Mouse (Mus musculus): ENCODE results near the gene Ehhadh. TPM values are rescaled to one million over a fixed set of nuclear protein-coding genes. Genes with fewer than 3 reads are reported as not detected.
"Not testable (repeated sequence)": the region's sequence is repeated elsewhere in the genome, so short reads cannot be mapped to it uniquely, and the experiment has no call there.

The Ehhadh gene
- total RNA-seq, 2 experiments from 2014 or later: 3.1 to 7.5 TPM

DNA sequence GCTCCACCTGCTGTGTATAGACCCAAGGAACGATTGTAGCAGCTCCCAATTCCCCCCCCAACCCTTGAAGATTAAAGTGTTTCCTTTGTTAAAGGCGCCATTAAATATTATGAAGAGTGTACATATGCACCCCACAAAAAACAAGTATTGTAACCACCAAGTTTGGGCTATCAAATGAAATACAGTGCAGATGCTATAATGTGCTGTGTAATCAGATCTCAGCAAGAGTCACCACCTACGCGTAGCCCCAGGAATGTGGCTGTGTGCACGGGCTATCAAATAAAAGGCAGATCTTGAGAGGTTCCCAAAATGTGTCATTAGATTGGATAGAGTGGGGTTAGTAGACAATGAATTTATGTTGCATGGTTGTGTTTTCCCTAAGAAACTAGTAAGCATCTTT, 7.5 kb upstream of the Ehhadh start:
- intact Hi-C loops (cut with DNase I): no loop called here
- DNase-seq: no peak

GRCm38 (mm10) chr16:21794697-21795045, 7.1 kb upstream of the Ehhadh start:
- intact Hi-C loops (cut with DNase I): no loop called here
- no peak for DNase-seq

- peak; percentile 90 to 94 for DNase-seq
- intact Hi-C loops (cut with DNase I): no loop called here
These were observed 6.5 kb upstream of the Ehhadh start, which contains the start of gene Map3k13 for GRCm38 (mm10) chr16:21793875-21794696. Map3k13 (plus strand) TSS chr16:21794346.

GRCm38 (mm10) chr16:21793080-21793810, 5.6 kb upstream of the Ehhadh start:
- DNase-seq; intact Hi-C loops (cut with DNase I): not testable (repeated sequence)

DNA sequence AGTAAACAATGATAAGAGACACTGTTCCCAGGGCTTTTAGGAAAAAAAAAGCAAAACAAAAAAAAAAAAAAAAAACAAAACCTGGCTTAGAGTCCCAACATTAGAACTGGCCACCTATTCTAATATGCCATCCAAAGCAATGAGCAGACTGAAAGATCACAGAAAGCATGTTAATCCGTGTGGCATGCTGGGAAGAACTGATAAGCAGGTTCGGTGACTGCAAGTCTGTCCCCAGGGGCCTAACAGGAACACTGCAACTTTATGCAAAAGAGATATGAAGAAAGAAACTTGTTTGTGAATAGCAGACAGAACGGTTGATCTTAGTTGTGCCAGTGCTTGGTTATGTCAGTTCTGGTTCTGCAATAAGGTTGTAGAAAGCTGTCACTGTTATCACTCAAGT, 4.2 kb upstream of the Ehhadh start:
- DNase-seq: no peak
- intact Hi-C loops (cut with DNase I): no loop called here

GRCm38 (mm10) chr16:21790469-21790868, 2.9 kb upstream of the Ehhadh start:
- DNase-seq: no peak
- intact Hi-C loops (cut with DNase I): no loop called here

GRCm38 (mm10) chr16:21789180-21789579, 1.6 kb upstream of the Ehhadh start:
- intact Hi-C loops (cut with DNase I): no loop called here
- no peak for DNase-seq

- no peak for DNase-seq
- intact Hi-C loops (cut with DNase I): no loop called here
These were observed 974 bp upstream of the Ehhadh start for GRCm38 (mm10) chr16:21788581-21788980.

DNA sequence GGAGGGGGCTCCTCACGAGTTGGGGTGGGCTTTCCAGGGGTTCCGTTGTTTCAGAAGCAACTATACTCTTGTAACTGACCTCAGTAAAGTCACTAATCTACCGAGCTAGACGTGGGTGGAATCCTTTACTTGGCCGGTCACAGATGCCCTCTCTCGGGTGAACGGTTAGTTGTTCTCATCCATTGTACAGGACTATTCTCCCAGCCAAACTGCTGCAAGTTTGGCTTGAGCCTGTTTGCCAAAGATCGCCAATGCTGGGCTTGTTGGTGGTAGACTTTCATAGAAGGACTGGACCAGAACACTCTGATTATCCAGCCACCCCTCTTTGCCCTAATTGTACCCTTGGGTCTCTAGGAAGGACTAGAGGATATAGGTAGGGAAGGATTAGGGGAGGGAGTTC, 1.3 kb downstream of the Ehhadh start:
- DNase-seq: no peak
- intact Hi-C loops (cut with DNase I): no loop called here

- intact Hi-C loops (cut with DNase I): no loop called here
- no peak for DNase-seq
These were observed 2.6 kb downstream of the Ehhadh start for GRCm38 (mm10) chr16:21785000-21785399.

DNA sequence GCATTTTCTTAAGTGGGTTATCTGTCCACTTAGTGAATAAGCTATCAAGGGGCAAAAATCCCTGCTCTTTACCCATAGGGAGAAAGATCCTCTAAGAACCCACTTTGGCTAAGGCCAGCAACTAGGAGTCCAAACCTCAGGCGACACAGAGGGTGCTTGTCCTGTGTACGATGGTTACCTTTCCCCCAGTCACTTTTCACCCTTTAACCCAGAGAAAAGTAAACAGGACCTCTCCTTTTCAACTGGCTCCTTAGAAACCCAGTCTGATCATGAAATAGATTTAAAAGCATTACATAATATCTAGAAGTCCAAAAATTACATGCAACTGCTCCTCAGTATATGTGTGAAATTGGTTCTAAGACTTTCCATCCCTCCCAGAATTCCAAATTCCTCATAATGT, 4.8 kb downstream of the Ehhadh start:
- no peak for DNase-seq
- intact Hi-C loops (cut with DNase I): no loop called here

DNA sequence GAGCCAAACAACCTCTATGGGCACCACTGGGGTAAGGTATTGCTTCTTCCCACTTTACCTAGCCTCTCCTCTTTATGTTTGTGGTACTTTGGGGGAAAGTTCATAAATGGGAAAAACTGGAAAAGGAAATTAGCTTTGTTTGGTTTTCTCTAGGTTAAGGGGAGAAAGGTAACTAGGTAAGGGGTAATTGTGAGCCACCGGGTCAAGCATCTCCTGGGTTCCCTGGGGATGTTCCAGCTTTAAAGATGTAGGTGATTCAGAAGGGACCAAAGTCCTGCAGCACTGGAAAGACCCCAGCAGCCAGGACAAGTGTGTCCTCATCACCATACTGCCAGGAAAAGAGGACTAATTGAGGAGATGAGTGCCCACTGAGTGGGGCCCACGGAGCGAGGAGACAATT, 5.7 kb downstream of the Ehhadh start:
- DNase-seq: no peak

GRCm38 (mm10) chr16:21781277-21781676, 6.3 kb downstream of the Ehhadh start:
- DNase-seq: no peak
- intact Hi-C loops (cut with DNase I): no loop called here

More for the DNA sequence above, 5.7 kb downstream of the Ehhadh start:
- intact Hi-C loops (cut with DNase I): no loop called here

GRCm38 (mm10) chr16:21779149-21779548, 8.5 kb downstream of the Ehhadh start:
- intact Hi-C loops (cut with DNase I): no loop called here
- DNase-seq: no peak

GRCm38 (mm10) chr16:21778293-21778866, 9.2 kb downstream of the Ehhadh start:
- intact Hi-C loops (cut with DNase I): no loop called here
- DNase-seq: no peak

- intact Hi-C loops (cut with DNase I): loop anchor here (5.0 kb wide), 1 partner anchor 43 kb away; no protein-coding TSS in a partner anchor
These were observed 12.9 kb downstream of the Ehhadh start for GRCm38 (mm10) chr16:21774725-21775124.

GRCm38 (mm10) chr16:21769667-21770066, 17.9 kb downstream of the Ehhadh start:
- DNase-seq: no peak
- intact Hi-C loops (cut with DNase I): loop anchor here (5.0 kb wide), 1 partner anchor 48 kb away; no protein-coding TSS in a partner anchor

More at GRCm38 (mm10) chr16:21774725-21775124, 12.9 kb downstream of the Ehhadh start:
- no peak for DNase-seq

DNA sequence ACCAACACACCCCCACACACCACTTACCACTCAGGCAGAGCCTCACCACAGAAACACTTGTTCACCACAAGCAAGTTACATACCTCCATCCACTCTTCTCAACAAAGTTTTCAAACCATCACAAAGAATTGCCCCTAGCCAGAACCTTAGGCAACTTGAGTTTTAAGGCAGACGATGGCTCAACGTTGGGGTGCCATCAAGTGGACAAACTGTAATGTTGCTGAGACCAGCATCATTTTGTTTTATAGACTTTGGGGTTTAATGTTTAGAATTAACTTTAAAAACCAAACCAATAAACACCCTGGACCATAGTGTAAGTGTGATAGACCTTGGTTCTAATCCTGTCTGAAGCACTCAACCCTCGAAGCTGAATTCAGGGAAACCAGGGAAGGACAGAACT, 19.4 kb downstream of the Ehhadh start:
- intact Hi-C loops (cut with DNase I): no loop called here
- no peak for DNase-seq

DNA sequence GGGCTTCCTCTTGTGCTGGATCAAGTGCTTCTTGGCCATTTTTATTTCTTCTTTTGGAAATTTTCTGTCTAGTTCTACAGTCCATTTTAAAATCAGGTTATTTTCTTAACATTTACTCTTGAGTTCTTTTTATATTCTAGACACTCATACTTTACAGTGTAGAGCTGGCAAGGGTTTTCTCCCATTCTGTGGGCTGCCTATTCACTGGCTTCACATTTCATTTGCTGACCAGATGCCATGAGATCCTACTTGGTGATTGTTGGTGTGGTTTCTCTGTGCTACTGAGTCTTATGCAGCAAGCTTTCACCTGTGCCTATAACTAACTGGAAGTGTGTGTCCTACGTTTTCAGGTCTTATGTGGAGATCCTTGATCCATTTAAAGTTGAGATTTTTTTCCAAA, 29.2 kb downstream of the Ehhadh start:
- intact Hi-C loops (cut with DNase I): no loop called here
- DNase-seq: no peak

DNA sequence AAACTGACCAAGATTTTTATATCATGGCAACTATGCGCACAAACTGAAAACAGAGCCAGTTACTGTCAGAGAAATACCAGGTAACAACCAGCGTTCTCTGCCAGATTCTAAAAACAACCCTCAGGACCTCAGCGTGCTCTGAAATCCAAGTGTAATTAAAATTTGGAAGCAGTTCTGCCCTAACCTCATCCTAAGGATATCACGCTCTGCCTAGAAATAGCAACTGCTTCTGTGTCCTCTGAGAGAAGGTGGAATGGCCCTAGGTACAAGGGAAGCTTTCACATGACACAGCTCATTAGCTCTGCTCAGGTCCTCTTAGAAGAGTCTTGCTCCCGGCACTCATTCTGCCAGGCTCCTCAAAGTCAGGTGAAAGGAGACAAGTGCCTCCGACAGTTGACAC, 44.2 kb downstream of the Ehhadh start:
- no peak for DNase-seq
- intact Hi-C loops (cut with DNase I): no loop called here

DNA sequence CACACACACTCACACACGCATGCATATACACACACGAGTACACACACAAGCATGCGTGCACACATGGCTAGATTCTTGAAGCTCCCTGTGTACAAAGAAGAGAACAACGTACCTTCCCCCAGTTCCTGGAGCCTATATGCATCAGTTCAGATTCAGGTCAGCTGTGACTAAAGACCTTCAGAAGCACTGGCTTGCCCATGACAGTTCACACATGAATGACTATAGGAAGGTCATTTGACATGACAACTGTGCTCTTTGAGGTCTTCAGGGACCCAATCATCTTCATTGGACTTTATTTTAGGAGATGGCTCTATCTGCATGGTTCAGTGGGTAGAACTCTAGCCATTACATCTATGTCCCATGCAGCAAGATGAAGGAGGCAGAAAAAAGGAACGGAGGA, 44.7 kb downstream of the Ehhadh start:
- intact Hi-C loops (cut with DNase I): no loop called here
- DNase-seq: no peak
